Mouse (Mus musculus): Measurements from ENCODE around the gene Mllt6. TPM values are rescaled to one million over a fixed set of nuclear protein-coding genes. Genes with fewer than 3 reads are reported as not detected.

Mllt6 gene
- polyA plus RNA-seq (2017; shearing (Covaris generic)), result 12.7 TPM

GRCm38 (mm10) chr11:97662893-97663527 lies at the start of gene Mllt6:
TSS of gene Mllt6 (plus strand) at chr11:97663414.

GRCm38 (mm10) chr11:97629576-97629975 lies 33.6 kb upstream of the Mllt6 start, which contains the start of gene Epop:
TSS of gene Epop (minus strand) at chr11:97629702.

GRCm38 (mm10) chr11:97685613-97686321 lies 22.6 kb downstream of the Mllt6 start, which contains the start of gene Cisd3:
TSS of gene Cisd3 (plus strand) at chr11:97685826.

GRCm38 (mm10) chr11:97700003-97700745 lies 37.0 kb downstream of the Mllt6 start, which contains the start of gene Pcgf2:
TSS of gene Pcgf2 (minus strand) at chr11:97700497.

GRCm38 (mm10) chr11:97703039-97703826 lies 40.0 kb downstream of the Mllt6 start, which contains the start of gene Psmb3:
TSS of gene Psmb3 (plus strand) at chr11:97703399.

Other genes with a start within 250 kb of the Mllt6 start
- gene Arhgap23, start 247.9 kb upstream of the Mllt6 start, polyA plus RNA-seq (2017; shearing (Covaris generic)), result 0.14 TPM
- gene 4933428G20Rik, start 163.1 kb upstream of the Mllt6 start, polyA plus RNA-seq (2017; shearing (Covaris generic)), result not detected
- not detected for gene Srcin1, start 87.2 kb upstream of the Mllt6 start, polyA plus RNA-seq (2017; shearing (Covaris generic))
- 9.0 TPM for gene Epop, start 33.7 kb upstream of the Mllt6 start, polyA plus RNA-seq (2017; shearing (Covaris generic))
- 70.3 TPM for gene Cisd3, start 22.4 kb downstream of the Mllt6 start, polyA plus RNA-seq (2017; shearing (Covaris generic))
- gene Pcgf2, start 37.1 kb downstream of the Mllt6 start, polyA plus RNA-seq (2017; shearing (Covaris generic)), result 1.4 TPM
- gene Psmb3, start 40.0 kb downstream of the Mllt6 start, polyA plus RNA-seq (2017; shearing (Covaris generic)), result 428 TPM
- 2.6 TPM for gene Pip4k2b, start 81.3 kb downstream of the Mllt6 start, polyA plus RNA-seq (2017; shearing (Covaris generic))
- gene Cwc25, start 103.1 kb downstream of the Mllt6 start, polyA plus RNA-seq (2017; shearing (Covaris generic)), result 27.1 TPM
- gene 1700001P01Rik, start 112.5 kb downstream of the Mllt6 start, polyA plus RNA-seq (2017; shearing (Covaris generic)), result not detected
- 408 TPM for gene Rpl23, start 119.0 kb downstream of the Mllt6 start, polyA plus RNA-seq (2017; shearing (Covaris generic))
- gene Lasp1, start 135.6 kb downstream of the Mllt6 start, polyA plus RNA-seq (2017; shearing (Covaris generic)), result 201 TPM
- gene B230217C12Rik, start 177.4 kb downstream of the Mllt6 start, polyA plus RNA-seq (2017; shearing (Covaris generic)), result 0.41 TPM
- 0.39 TPM for gene Fbxo47, start 220.7 kb downstream of the Mllt6 start, polyA plus RNA-seq (2017; shearing (Covaris generic))

All from CD4-positive, CD25-positive, alpha-beta regulatory T cell (primary cell).